Mouse (Mus musculus): ENCODE results near the gene Sh3rf3. TPM values are rescaled to one million over a fixed set of nuclear protein-coding genes. Genes with fewer than 3 reads are reported as not detected.

Gene Sh3rf3
- polyA plus RNA-seq, 2 experiments, result not detected

DNA sequence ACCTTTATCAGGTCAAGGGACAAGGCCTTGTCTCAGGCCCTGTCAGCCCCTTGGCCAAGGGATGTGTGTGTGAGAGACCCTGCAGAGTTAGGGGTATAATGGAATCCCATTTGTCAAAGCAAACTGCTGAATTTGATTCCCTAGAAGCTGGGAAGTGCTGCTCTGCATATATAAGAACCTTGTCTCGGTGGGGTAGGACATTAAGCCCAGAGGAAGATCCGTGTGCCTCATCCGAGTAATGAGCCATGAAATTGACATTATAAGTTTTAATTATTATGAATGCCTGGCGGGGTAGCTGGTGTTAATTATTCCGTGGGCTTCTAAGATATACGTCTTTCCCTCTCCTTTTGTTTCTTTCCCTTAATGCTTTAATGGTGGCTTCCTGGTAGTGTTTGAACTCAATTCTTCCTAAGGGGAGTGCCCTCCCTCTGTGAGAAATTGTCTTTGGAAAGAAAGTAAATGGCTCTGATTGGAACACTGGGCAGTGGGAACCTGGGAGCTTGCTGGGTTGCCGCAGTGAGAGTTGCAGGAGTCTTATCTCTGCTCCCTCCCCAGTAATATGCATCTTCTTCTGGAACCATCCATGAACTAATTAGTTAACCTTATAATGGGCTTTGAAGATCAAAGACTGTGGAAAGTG is 166.3 kb downstream of the Sh3rf3 start:
- DNase-seq (ENCODE audit: low read depth in 3 of 3, low spot score in 3 of 3), result no peak
- Histone ChIP-seq H3K27me3 (ENCODE audit: control insufficient read depth, insufficient read depth, low read length) (no peaks in the 10 kb centered on the region), H3K9ac (replicated peaks) (no peak overlapping the region), H3K4me3 (ENCODE audit: insufficient read depth in 1 of 2, low read depth in 2 of 2, low read length in 2 of 2) (no peak overlapping the region), H3K4me2 (ENCODE audit: low read depth) (no peak overlapping the region), H3K9me3 (ENCODE audit: control insufficient read depth, low read length) (no peaks in the 10 kb centered on the region), H3K4me1 (replicated peaks; ENCODE audit: control insufficient read depth in 2 of 2, insufficient read depth in 2 of 2, low read length in 1 of 2) (no peaks in the 10 kb centered on the region), H3K36me3 (replicated peaks; ENCODE audit: control insufficient read depth, insufficient read depth, low read depth) (no peaks in the 10 kb centered on the region), H3K27ac (no peak overlapping the region)
- TF ChIP-seq CTCF (IDR thresholded peaks at IDR 0.05; ENCODE audit: low read depth) (no peak), EP300 (IDR thresholded peaks at IDR 0.05; ENCODE audit: low read depth) (no peak)
- no peak for ATAC-seq (ENCODE audit: insufficient read depth)
- WGBS (ENCODE audit: insufficient replicate concordance), result 49% methylated on average over 7 of the region's 7 CpGs

DNA sequence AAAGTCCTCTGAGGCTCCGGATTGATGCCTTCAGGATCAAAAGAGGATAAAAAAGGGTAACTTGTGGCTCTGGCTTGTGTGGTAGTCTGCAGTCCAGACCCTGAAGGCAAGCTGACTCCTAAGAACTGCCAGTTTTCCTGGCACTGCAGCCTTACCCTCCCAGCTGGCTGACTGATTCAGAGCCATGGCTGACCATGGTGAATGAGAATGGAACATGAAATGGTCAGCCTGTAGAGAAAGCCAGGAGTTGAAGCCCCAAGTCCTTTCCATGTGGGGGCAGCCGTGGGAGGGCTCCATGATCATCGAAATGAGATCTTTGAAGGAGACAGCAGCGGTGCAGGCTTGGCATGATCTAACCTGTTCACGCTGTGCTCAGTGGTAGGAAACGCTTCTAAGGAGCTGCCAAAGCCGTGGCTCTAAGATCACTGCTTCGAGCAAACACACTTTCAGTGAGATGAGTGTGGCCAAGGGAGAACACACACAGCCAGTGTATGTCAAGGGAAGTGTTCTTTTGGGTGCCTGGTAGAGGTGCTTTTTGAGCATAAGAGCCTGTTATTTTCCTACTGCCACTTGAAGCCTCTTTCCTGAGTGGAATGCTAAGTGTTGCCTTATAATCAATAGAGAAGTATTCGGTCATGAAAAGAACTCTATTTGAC is 168.6 kb downstream of the Sh3rf3 start:
- Histone ChIP-seq H3K27me3 (ENCODE audit: control insufficient read depth, insufficient read depth, low read length) (no peaks in the 10 kb centered on the region), H3K9me3 (ENCODE audit: control insufficient read depth, low read length) (no peaks in the 10 kb centered on the region), H3K4me3 (ENCODE audit: insufficient read depth in 1 of 2, low read depth in 2 of 2, low read length in 2 of 2) (no peak overlapping the region), H3K4me1 (replicated peaks; ENCODE audit: control insufficient read depth in 2 of 2, insufficient read depth in 2 of 2, low read length in 1 of 2) (no peaks in the 10 kb centered on the region), H3K27ac (no peak overlapping the region), H3K36me3 (replicated peaks; ENCODE audit: control insufficient read depth, insufficient read depth, low read depth) (no peaks in the 10 kb centered on the region), H3K9ac (replicated peaks) (no peak overlapping the region), H3K4me2 (ENCODE audit: low read depth) (no peak overlapping the region)
- 64% methylated on average over 9 of the region's 9 CpGs for WGBS (ENCODE audit: insufficient replicate concordance)
- TF ChIP-seq EP300 (IDR thresholded peaks at IDR 0.05; ENCODE audit: low read depth), result no peak
- TF ChIP-seq CTCF (IDR thresholded peaks at IDR 0.05; ENCODE audit: low read depth), result no peak
- DNase-seq (ENCODE audit: low read depth in 3 of 3, low spot score in 3 of 3) (no peak), ATAC-seq (ENCODE audit: insufficient read depth) (no peak)

DNA sequence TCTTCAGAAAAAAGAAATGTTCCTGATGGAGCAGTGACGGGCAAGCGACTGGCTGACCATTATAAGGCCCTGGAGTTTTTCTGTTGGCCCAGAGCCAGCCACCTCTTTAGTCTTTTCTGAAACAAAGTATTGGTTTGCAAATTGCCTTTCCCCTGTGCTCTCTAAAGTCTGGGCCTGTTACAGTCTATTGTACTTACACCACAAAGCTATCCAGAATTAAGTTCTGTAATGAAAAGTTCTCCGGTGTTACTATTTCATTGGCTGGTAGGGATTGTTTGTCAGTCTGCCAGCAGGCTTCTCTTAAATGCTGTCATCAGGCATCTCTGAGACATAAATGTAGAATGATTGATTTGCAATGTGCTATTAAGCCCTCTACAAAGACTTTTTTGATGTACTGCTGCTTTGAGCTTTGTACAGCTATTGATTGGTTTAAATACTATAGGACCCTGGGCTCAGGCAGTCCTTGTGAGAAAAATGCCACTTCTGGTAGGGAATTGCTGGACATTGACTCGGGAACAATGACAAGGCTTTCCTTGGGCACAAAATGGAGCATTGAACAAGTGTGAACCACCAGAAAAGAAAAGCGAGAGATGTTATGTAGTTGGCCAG is 169.5 kb downstream of the Sh3rf3 start:
- no peak overlapping the region for H3K4me2 ChIP-seq (ENCODE audit: low read depth)
- H3K27me3 ChIP-seq (ENCODE audit: control insufficient read depth, insufficient read depth, low read length), result no peaks in the 10 kb centered on the region
- no peaks in the 10 kb centered on the region for H3K4me1 ChIP-seq (replicated peaks; ENCODE audit: control insufficient read depth in 2 of 2, insufficient read depth in 2 of 2, low read length in 1 of 2)
- ATAC-seq (ENCODE audit: insufficient read depth) (no peak), DNase-seq (ENCODE audit: low read depth in 3 of 3, low spot score in 3 of 3) (no peak)
- no peak for TF ChIP-seq EP300 (IDR thresholded peaks at IDR 0.05; ENCODE audit: low read depth)
- no peak for TF ChIP-seq CTCF (IDR thresholded peaks at IDR 0.05; ENCODE audit: low read depth)
- H3K9ac ChIP-seq (replicated peaks), result no peak overlapping the region
- H3K27ac ChIP-seq, result no peak overlapping the region
- no peaks in the 10 kb centered on the region for H3K36me3 ChIP-seq (replicated peaks; ENCODE audit: control insufficient read depth, insufficient read depth, low read depth)
- H3K4me3 ChIP-seq (ENCODE audit: insufficient read depth in 1 of 2, low read depth in 2 of 2, low read length in 2 of 2), result no peak overlapping the region
- 65% methylated on average over 5 of the region's 5 CpGs for WGBS (ENCODE audit: insufficient replicate concordance)
- H3K9me3 ChIP-seq (ENCODE audit: control insufficient read depth, low read length), result no peaks in the 10 kb centered on the region

DNA sequence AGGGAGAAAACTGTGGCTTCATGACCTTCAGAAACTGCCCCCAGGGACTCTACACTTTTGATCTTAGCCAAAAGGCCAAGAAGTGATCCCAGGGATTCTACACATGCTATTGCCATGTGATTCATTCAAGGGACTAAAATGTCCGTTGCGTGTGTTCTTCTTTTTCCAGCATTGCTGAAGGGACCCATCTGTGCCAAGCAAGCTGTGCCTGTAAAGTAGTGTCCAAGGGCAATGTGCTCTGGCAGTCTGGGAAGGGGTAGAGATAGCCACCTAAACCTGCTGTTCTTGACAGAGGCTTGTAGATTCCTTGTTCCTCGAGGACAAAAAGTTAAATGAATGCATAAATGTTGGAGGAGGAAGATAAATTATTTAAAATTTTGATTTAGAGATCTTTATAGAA is 178.5 kb downstream of the Sh3rf3 start:
- Histone ChIP-seq H3K27ac (no peak overlapping the region), H3K9me3 (ENCODE audit: control insufficient read depth, low read length) (no peaks in the 10 kb centered on the region), H3K36me3 (replicated peaks; ENCODE audit: control insufficient read depth, insufficient read depth, low read depth) (no peaks in the 10 kb centered on the region), H3K4me1 (replicated peaks; ENCODE audit: control insufficient read depth in 2 of 2, insufficient read depth in 2 of 2, low read length in 1 of 2) (no peaks in the 10 kb centered on the region), H3K9ac (replicated peaks) (no peak overlapping the region), H3K4me3 (ENCODE audit: insufficient read depth in 1 of 2, low read depth in 2 of 2, low read length in 2 of 2) (no peak overlapping the region), H3K27me3 (ENCODE audit: control insufficient read depth, insufficient read depth, low read length) (no peaks in the 10 kb centered on the region), H3K4me2 (ENCODE audit: low read depth) (no peak overlapping the region)
- DNase-seq (ENCODE audit: low read depth in 3 of 3, low spot score in 3 of 3), result no peak
- ATAC-seq (ENCODE audit: insufficient read depth), result no peak
- 59% methylated on average over 3 of the region's 3 CpGs for WGBS (ENCODE audit: insufficient replicate concordance)
- TF ChIP-seq EP300 (IDR thresholded peaks at IDR 0.05; ENCODE audit: low read depth) (no peak), CTCF (IDR thresholded peaks at IDR 0.05; ENCODE audit: low read depth) (no peak)

DNA sequence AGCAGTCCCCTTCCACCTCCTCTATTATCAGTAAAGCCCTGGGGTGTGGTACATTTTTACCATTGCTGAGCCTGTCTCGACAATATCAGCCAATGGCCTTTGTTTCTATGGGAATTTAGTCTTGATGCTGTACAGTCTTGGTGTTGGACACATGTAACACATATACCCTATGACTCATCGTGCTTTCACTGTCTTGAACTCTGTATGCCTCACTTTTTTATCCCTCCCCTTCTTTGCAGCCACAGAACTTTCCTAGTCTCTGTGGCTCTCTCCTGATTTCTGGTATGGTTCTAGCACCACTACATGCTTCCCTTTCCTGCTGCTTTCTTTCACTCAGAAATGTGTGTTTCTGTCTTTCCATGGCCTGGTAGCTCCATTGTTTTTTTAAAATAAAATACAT is 181.6 kb downstream of the Sh3rf3 start:
- Histone ChIP-seq H3K4me3 (ENCODE audit: insufficient read depth in 1 of 2, low read depth in 2 of 2, low read length in 2 of 2) (no peak overlapping the region), H3K36me3 (replicated peaks; ENCODE audit: control insufficient read depth, insufficient read depth, low read depth) (no peaks in the 10 kb centered on the region), H3K4me1 (replicated peaks; ENCODE audit: control insufficient read depth in 2 of 2, insufficient read depth in 2 of 2, low read length in 1 of 2) (no peaks in the 10 kb centered on the region), H3K27me3 (ENCODE audit: control insufficient read depth, insufficient read depth, low read length) (no peaks in the 10 kb centered on the region), H3K9ac (replicated peaks) (no peak overlapping the region), H3K9me3 (ENCODE audit: control insufficient read depth, low read length) (no peaks in the 10 kb centered on the region), H3K27ac (no peak overlapping the region), H3K4me2 (ENCODE audit: low read depth) (no peak overlapping the region)
- 36% methylated on average over 2 of the region's 2 CpGs for WGBS (ENCODE audit: insufficient replicate concordance)
- TF ChIP-seq EP300 (IDR thresholded peaks at IDR 0.05; ENCODE audit: low read depth) (no peak), CTCF (IDR thresholded peaks at IDR 0.05; ENCODE audit: low read depth) (no peak)
- ATAC-seq (ENCODE audit: insufficient read depth), result no peak
- DNase-seq (ENCODE audit: low read depth in 3 of 3, low spot score in 3 of 3), result no peak

Data from liver, embryonic 14.5 days (tissue).